Mouse (Mus musculus): ENCODE data around the gene Ube2l3.

GRCm38 (mm10) chr16:17124871-17125520, 77.5 kb downstream of the Ube2l3 start, which contains the start of gene 2610318N02Rik:
- no peak for TF ChIP-seq POLR2A (IDR thresholded peaks at IDR 0.05; ENCODE audit: borderline replicate concordance, insufficient read depth, low read length)
- no peak for TF ChIP-seq CTCF (IDR thresholded peaks at IDR 0.05; ENCODE audit: borderline replicate concordance, insufficient read depth, low read depth, low read length)

Measured in cerebellum, adult 2 months (tissue).